Mouse (Mus musculus) hindlimb bud, embryonic 11.5 days (tissue): Measurements from ENCODE around the gene Grm3.

ENCODE experiments used
- DNase-seq: peaks from one replicate; pipeline ENCODE4 v3.0.0-alpha.2; 2012; ENCODE audit warnings: low read depth, low spot score; ENCODE audit errors: extremely low spot score

Grm3 gene

GRCm38 (mm10) chr5:9624396-9624795 is 100.6 kb downstream of the Grm3 start:
- DNase-seq, result no peak

- DNase-seq, result no peak
These were observed 101.9 kb downstream of the Grm3 start for GRCm38 (mm10) chr5:9623095-9623459.

GRCm38 (mm10) chr5:9622264-9623094 is 102.5 kb downstream of the Grm3 start:
- DNase-seq, result no peak

- DNase-seq, result no peak
These were observed 103.4 kb downstream of the Grm3 start for GRCm38 (mm10) chr5:9621417-9622067.

GRCm38 (mm10) chr5:9579021-9579420 is 145.9 kb downstream of the Grm3 start:
- DNase-seq, result no peak

GRCm38 (mm10) chr5:9578571-9578970 is 146.4 kb downstream of the Grm3 start:
- DNase-seq, result no peak

GRCm38 (mm10) chr5:9570946-9571345 is 154.0 kb downstream of the Grm3 start:
- DNase-seq, result no peak

GRCm38 (mm10) chr5:9557706-9558105 is 167.3 kb downstream of the Grm3 start:
- DNase-seq, result no peak

- DNase-seq, result no peak
These were observed 184.0 kb downstream of the Grm3 start for GRCm38 (mm10) chr5:9540822-9541557.

GRCm38 (mm10) chr5:9525507-9525906 is 199.5 kb downstream of the Grm3 start:
- no peak for DNase-seq

- no peak for DNase-seq
These were observed 213.9 kb downstream of the Grm3 start for GRCm38 (mm10) chr5:9511027-9511426.

GRCm38 (mm10) chr5:9497235-9497634 is 227.7 kb downstream of the Grm3 start:
- DNase-seq, result no peak

- no peak for DNase-seq
These were observed 229.5 kb downstream of the Grm3 start for GRCm38 (mm10) chr5:9495456-9495855.

GRCm38 (mm10) chr5:9477587-9477986 is 247.4 kb downstream of the Grm3 start:
- DNase-seq, result no peak

- DNase-seq, result no peak
These were observed 271.7 kb downstream of the Grm3 start for GRCm38 (mm10) chr5:9453298-9453697.

- no peak for DNase-seq
These were observed 275.4 kb downstream of the Grm3 start for GRCm38 (mm10) chr5:9449570-9449969.

GRCm38 (mm10) chr5:9448931-9449330 is 276.0 kb downstream of the Grm3 start:
- DNase-seq, result no peak

- peak; percentile 18 for DNase-seq
These were observed 278.8 kb downstream of the Grm3 start for GRCm38 (mm10) chr5:9446146-9446545.
